10 mouse cellular contexts compared by ENCODE assay signal in genomic region chr15:102245461-102245881, GRCm38 (mm10). TPM values are rescaled to one million over a fixed set of nuclear protein-coding genes. Genes with fewer than 3 reads are reported as not detected.
DNase-seq lines count a peak whose midpoint lies in the region; ATAC-seq lines count a peak whose summit lies in the region.
"Had no signal": no experiment of that assay in that cellular context is flagged by ENCODE, and none has a peak within 500 bp of the region (broad histone marks: within the 10 kb centered on the region; RNA-seq: fewer than 3 reads in every experiment).

No protein-coding gene starts in this region.

- H3K4me1 ChIP-seq in heart, embryonic 13.5 days = peaks cover 64% of the 10 kb centered on the region
- H3K4me1 ChIP-seq in limb, embryonic 15.5 days = peaks cover 74% of the 10 kb centered on the region
- peaks cover 50% of the 10 kb centered on the region for H3K4me1 ChIP-seq in stomach, embryonic 14.5 days (ENCODE audit: control insufficient read depth, insufficient read depth, low read length)

- no peak for ATAC-seq in heart, embryonic 13.5 days (ENCODE audit: extremely low read depth, insufficient number of reproducible peaks, low FRiP score, low TSS enrichment)
- ATAC-seq in limb, embryonic 15.5 days (ENCODE audit: insufficient number of reproducible peaks, low FRiP score, low TSS enrichment, low read depth) = no peak
- no peak for ATAC-seq in stomach, embryonic 14.5 days (ENCODE audit: insufficient number of reproducible peaks, insufficient read depth, low FRiP score, low read depth)
- ATAC-seq in granulocyte monocyte progenitor cell, adult 5-6 weeks (replicated peaks; ENCODE audit: poor library complexity, severe bottlenecking) = no peak

- WGBS in heart, embryonic 13.5 days = 8% methylated on average over 14 of the region's 14 CpGs
- WGBS in limb, embryonic 15.5 days = 3% methylated on average over 14 of the region's 14 CpGs
- 3% methylated on average over 14 of the region's 14 CpGs for WGBS in stomach, embryonic 14.5 days

- H3K9ac ChIP-seq in heart, embryonic 13.5 days = peak overlapping the region; percentile 84
- peak overlapping the region; percentile 47 for H3K9ac ChIP-seq in limb, embryonic 15.5 days
- peak overlapping the region; percentile 79 for H3K9ac ChIP-seq in stomach, embryonic 14.5 days (replicated peaks; ENCODE audit: low read depth, low read length)

- peaks cover 84% of the 10 kb centered on the region for H3K27me3 ChIP-seq in heart, embryonic 13.5 days (replicated peaks)
- no peaks in the 10 kb centered on the region for H3K27me3 ChIP-seq in limb, embryonic 15.5 days
- H3K27me3 ChIP-seq in stomach, embryonic 14.5 days (ENCODE audit: control insufficient read depth, insufficient read depth, low read length) = no peaks in the 10 kb centered on the region

- peak overlapping the region; percentile 97 for H3K27ac ChIP-seq in heart, embryonic 13.5 days (replicated peaks)
- H3K27ac ChIP-seq in limb, embryonic 15.5 days = peak overlapping the region; percentile 99
- H3K27ac ChIP-seq in stomach, embryonic 14.5 days (ENCODE audit: low read length) = peak overlapping the region; percentile 99

- no peaks in the 10 kb centered on the region for H3K36me3 ChIP-seq in heart, embryonic 13.5 days
- peaks cover 19% of the 10 kb centered on the region for H3K36me3 ChIP-seq in limb, embryonic 15.5 days
- H3K36me3 ChIP-seq in stomach, embryonic 14.5 days (ENCODE audit: control insufficient read depth, insufficient read depth, low read length) = no peaks in the 10 kb centered on the region

- H3K4me3 ChIP-seq in heart, embryonic 13.5 days = peak overlapping the region; percentile 68
- H3K4me3 ChIP-seq in limb, embryonic 15.5 days = peak overlapping the region; percentile 58
- peak overlapping the region; percentile 69 for H3K4me3 ChIP-seq in stomach, embryonic 14.5 days (ENCODE audit: low read depth, low read length)

- DNase-seq in cerebellum, adult 9-11 months = peak; percentile 59
- DNase-seq in cerebellum, postnatal 10 days = no peak
- DNase-seq in CD4-positive helper T cell, adult 2 months (ENCODE audit: low read depth, low spot score) = peak; percentile 57
- no peak for DNase-seq in adrenal gland, adult (ENCODE audit: inconsistent age in 2 of 2, low spot score in 1 of 2)

- peak overlapping the region; percentile 96 for H3K4me2 ChIP-seq in heart, embryonic 13.5 days
- peak overlapping the region; percentile 85 for H3K4me2 ChIP-seq in limb, embryonic 15.5 days
- peak overlapping the region; percentile 64 for H3K4me2 ChIP-seq in stomach, embryonic 14.5 days (replicated peaks; ENCODE audit: low read depth, low read length)

- H3K9me3 ChIP-seq in heart, embryonic 13.5 days = no peaks in the 10 kb centered on the region
- no peaks in the 10 kb centered on the region for H3K9me3 ChIP-seq in limb, embryonic 15.5 days
- H3K9me3 ChIP-seq in stomach, embryonic 14.5 days (ENCODE audit: control insufficient read depth, low read depth, low read length) = no peaks in the 10 kb centered on the region

RNA-seq across cellular contexts. Expression of gene Rarg, which starts 11.8 kb away (rescaled TPM):
- polyA plus RNA-seq in heart, embryonic 13.5 days (2015; fragmentation: Nextera tagmentation; extraction: Ambion mirVana) = 9.0 and 9.1 TPM in 2 replicates
- 120 and 128 TPM in 2 replicates for polyA plus RNA-seq in limb, embryonic 15.5 days (2015; fragmentation: Nextera tagmentation; extraction: Ambion mirVana)
- 36.9 and 40.5 TPM in 2 replicates for polyA plus RNA-seq in stomach, embryonic 14.5 days (2014; fragmentation: Nextera tagmentation; extraction: Ambion mirVana)
- total RNA-seq in granulocyte monocyte progenitor cell, adult 5-6 weeks (2014; fragmentation: Nextera tagmentation) = 7.5 and 11.5 TPM in 2 replicates
- 2.0 and 3.4 TPM in 2 replicates for total RNA-seq in granulocyte monocyte progenitor cell, adult 5-6 weeks (2017)

RNA-seq across cellular contexts. Expression of gene Itgb7, which starts 13.7 kb away (rescaled TPM):
- 0.46 and 0.78 TPM in 2 replicates for polyA plus RNA-seq in heart, embryonic 13.5 days (2015; fragmentation: Nextera tagmentation; extraction: Ambion mirVana)
- 6.3 and 6.6 TPM in 2 replicates for polyA plus RNA-seq in limb, embryonic 15.5 days (2015; fragmentation: Nextera tagmentation; extraction: Ambion mirVana)
- 5.8 and 9.9 TPM in 2 replicates for polyA plus RNA-seq in stomach, embryonic 14.5 days (2014; fragmentation: Nextera tagmentation; extraction: Ambion mirVana)
- total RNA-seq in granulocyte monocyte progenitor cell, adult 5-6 weeks (2014; fragmentation: Nextera tagmentation) = 7.4 and 42.7 TPM in 2 replicates
- total RNA-seq in granulocyte monocyte progenitor cell, adult 5-6 weeks (2017) = 15.2 and 31.6 TPM in 2 replicates

RNA-seq across cellular contexts. Expression of gene Gm9918, which starts 24.9 kb away (rescaled TPM):
- not detected in 2 replicates for polyA plus RNA-seq in heart, embryonic 13.5 days (2015; fragmentation: Nextera tagmentation; extraction: Ambion mirVana)
- 0.79 and 0.83 TPM in 2 replicates for polyA plus RNA-seq in limb, embryonic 15.5 days (2015; fragmentation: Nextera tagmentation; extraction: Ambion mirVana)
- polyA plus RNA-seq in stomach, embryonic 14.5 days (2014; fragmentation: Nextera tagmentation; extraction: Ambion mirVana) = 0.36 and 0.56 TPM in 2 replicates
- total RNA-seq in granulocyte monocyte progenitor cell, adult 5-6 weeks (2014; fragmentation: Nextera tagmentation) = not detected in 2 replicates
- total RNA-seq in granulocyte monocyte progenitor cell, adult 5-6 weeks (2017) = not detected in 2 replicates
- total RNA-seq: CH12.LX; left cerebral cortex, postnatal 10 days had no signal

RNA-seq across cellular contexts. Expression of gene Mfsd5, which starts 33.8 kb away (rescaled TPM):
- 46.1 and 46.7 TPM in 2 replicates for polyA plus RNA-seq in heart, embryonic 13.5 days (2015; fragmentation: Nextera tagmentation; extraction: Ambion mirVana)
- 100.0 and 103 TPM in 2 replicates for polyA plus RNA-seq in limb, embryonic 15.5 days (2015; fragmentation: Nextera tagmentation; extraction: Ambion mirVana)
- polyA plus RNA-seq in stomach, embryonic 14.5 days (2014; fragmentation: Nextera tagmentation; extraction: Ambion mirVana) = 63.1 and 63.7 TPM in 2 replicates
- total RNA-seq in granulocyte monocyte progenitor cell, adult 5-6 weeks (2014; fragmentation: Nextera tagmentation) = 20.0 and 39.8 TPM in 2 replicates
- total RNA-seq in granulocyte monocyte progenitor cell, adult 5-6 weeks (2017) = 16.1 and 29.4 TPM in 2 replicates

RNA-seq across cellular contexts. Expression of gene Csad, which starts 40.9 kb away (rescaled TPM):
- polyA plus RNA-seq in heart, embryonic 13.5 days (2015; fragmentation: Nextera tagmentation; extraction: Ambion mirVana) = 33.4 and 41.6 TPM in 2 replicates
- 80.3 and 81.8 TPM in 2 replicates for polyA plus RNA-seq in limb, embryonic 15.5 days (2015; fragmentation: Nextera tagmentation; extraction: Ambion mirVana)
- 60.5 and 63.9 TPM in 2 replicates for polyA plus RNA-seq in stomach, embryonic 14.5 days (2014; fragmentation: Nextera tagmentation; extraction: Ambion mirVana)
- 17.0 and 18.1 TPM in 2 replicates for total RNA-seq in granulocyte monocyte progenitor cell, adult 5-6 weeks (2014; fragmentation: Nextera tagmentation)
- 7.5 and 23.4 TPM in 2 replicates for total RNA-seq in granulocyte monocyte progenitor cell, adult 5-6 weeks (2017)

Comparison
In these comparisons a context has a peak if more than half of its experiments do, and no peak if none do; other contexts are left out.
1. DNase-seq: peak in cerebellum, adult 9-11 months (single experiment) and CD4-positive helper T cell, adult 2 months (single experiment); none in cerebellum, postnatal 10 days (0 of 2) and adrenal gland, adult (0 of 2).
2. Peak in every context shown above with its lines, with median percentiles within 50 percentile points of each other: H3K27ac ChIP-seq, H3K4me2 ChIP-seq, H3K4me3 ChIP-seq and H3K9ac ChIP-seq.